Mouse (Mus musculus) heart, embryonic 14.5 days (tissue): ENCODE data around the gene Fam104a. TPM values are rescaled to one million over a fixed set of nuclear protein-coding genes. Genes with fewer than 3 reads are reported as not detected.
A peak's percentile ranks its signal among the peaks of the same experiment; 100 is the strongest.

Experiments used
- ATAC-seq: fragments of 200-750 bp; cut with Nextera tagmentation; 2 replicates; pipeline ENCODE4 v1.8.0; 2017; ENCODE audit warnings: low read depth, moderate TSS enrichment; ENCODE audit not compliant: insufficient number of reproducible peaks, insufficient read depth, low FRiP score
- H3K27ac ChIP-seq, 2 experiments: fragments of 200-500 bp in 1 of 2; fragments of 300-500 bp in 1 of 2; sonication (generic) in 1 of 2; replicated peaks in 1 of 2; 2 replicates each; pipeline ENCODE4 v1.5.1; 2012 to 2014; ENCODE audit warnings: low read depth in 2 of 2, low read length in 2 of 2, control low read depth in 1 of 2, mild to moderate bottlenecking in 1 of 2, mixed read lengths in 1 of 2; ENCODE audit not compliant: control insufficient read depth in 1 of 2, insufficient read depth in 1 of 2
- H3K27me3 ChIP-seq: fragments of 300-500 bp; sonication (generic); 2 replicates; pipeline ENCODE4 v1.6.1; 2014; ENCODE audit warnings: mild to moderate bottlenecking, low read length, control low read depth; ENCODE audit not compliant: control insufficient read depth, insufficient read depth
- H3K36me3 ChIP-seq: fragments of 300-500 bp; sonication (generic); 2 replicates; pipeline ENCODE4 v1.6.1; 2014; ENCODE audit warnings: mild to moderate bottlenecking, control low read depth, low read length, mixed read lengths; ENCODE audit not compliant: control insufficient read depth, insufficient read depth
- H3K4me1 ChIP-seq, 2 experiments: fragments of 200-500 bp in 1 of 2; fragments of 300-500 bp in 1 of 2; sonication (generic) in 1 of 2; 2 replicates each; pipeline ENCODE4 v1.6.1; 2012 to 2014; ENCODE audit warnings: low read length in 2 of 2, control low read depth in 1 of 2, mixed read lengths in 1 of 2; ENCODE audit not compliant: control insufficient read depth in 2 of 2, insufficient read depth in 2 of 2
- H3K4me2 ChIP-seq: fragments of 300-500 bp; sonication (generic); 2 replicates; pipeline ENCODE4 v1.6.1; 2014; ENCODE audit warnings: mild to moderate bottlenecking, low read length
- H3K4me3 ChIP-seq, 2 experiments: fragments of 200-500 bp in 1 of 2; fragments of 300-500 bp in 1 of 2; sonication (generic) in 1 of 2; 2 replicates each; pipeline ENCODE4 v1.5.1; 2012 to 2014; ENCODE audit warnings: low read length in 2 of 2, mild to moderate bottlenecking in 2 of 2, control low read depth in 1 of 2, low read depth in 1 of 2, moderate library complexity in 1 of 2; ENCODE audit not compliant: control insufficient read depth in 1 of 2, insufficient read depth in 1 of 2
- H3K9ac ChIP-seq: fragments of 300-500 bp; sonication (generic); 2 replicates; pipeline ENCODE4 v1.6.1; 2014; ENCODE audit warnings: mild to moderate bottlenecking, low read length
- H3K9me3 ChIP-seq: fragments of 300-500 bp; sonication (generic); 2 replicates; pipeline ENCODE4 v1.6.1; 2016; ENCODE audit warnings: low read length, control low read depth; ENCODE audit not compliant: control insufficient read depth
- WGBS: fragments of 180-500 bp; shearing (Covaris S2); extraction: QIAGEN DNeasy Blood & Tissue Kit; methylation state at CpG from one replicate; pipeline ENCODE4 v1.1.7; 2014; 5-methylcytosine and 5-hydroxymethylcytosine counted together
- polyA plus RNA-seq: library from polyadenylated mRNA; unstranded; fragments of >200 nt; fragmentation: Nextera tagmentation; extraction: Ambion mirVana; gene quantifications from 2 replicates; pipeline ENCODE4 v1.2.1, GENCODE M21; 2014

Gene Fam104a
- polyA plus RNA-seq, 1 experiment from 2014 or later = 44.8 TPM

DNA sequence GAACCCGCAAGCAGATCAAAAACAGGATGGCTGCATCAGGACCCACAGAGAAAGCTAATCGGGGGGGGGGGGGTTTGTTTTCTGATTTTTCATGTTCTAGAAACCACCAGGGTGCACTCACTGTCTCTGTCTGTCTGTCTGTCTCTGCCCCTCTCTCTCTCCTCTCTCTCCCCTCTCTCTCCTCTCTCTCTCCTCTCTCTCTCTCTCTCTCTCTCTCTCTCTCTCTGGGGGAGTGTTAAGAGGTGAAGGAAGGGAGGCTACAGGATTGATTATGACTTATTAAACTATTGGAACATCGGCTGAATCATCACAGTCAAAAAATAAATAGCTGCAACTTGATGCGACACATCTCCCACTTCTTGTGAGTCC is 65.7 kb downstream of the Fam104a start:
- ATAC-seq = no peak
- Histone ChIP-seq H3K9ac (peak overlapping the region; percentile 61), H3K36me3 (no peaks in the 10 kb centered on the region), H3K4me3 (peak overlapping the region in 1 of 2 experiments; percentile 46; a peak in 3 of 4 replicates), H3K4me1 (peaks cover 9 to 14% of the 10 kb centered on the region in 2 experiments; a peak in 2 of 4 replicates), H3K27ac (no peak overlapping the region), H3K27me3 (peaks cover 47% of the 10 kb centered on the region), H3K9me3 (no peaks in the 10 kb centered on the region), H3K4me2 (peak overlapping the region; percentile 88)
- 34% methylated on average over 4 of the region's 4 CpGs for WGBS

DNA sequence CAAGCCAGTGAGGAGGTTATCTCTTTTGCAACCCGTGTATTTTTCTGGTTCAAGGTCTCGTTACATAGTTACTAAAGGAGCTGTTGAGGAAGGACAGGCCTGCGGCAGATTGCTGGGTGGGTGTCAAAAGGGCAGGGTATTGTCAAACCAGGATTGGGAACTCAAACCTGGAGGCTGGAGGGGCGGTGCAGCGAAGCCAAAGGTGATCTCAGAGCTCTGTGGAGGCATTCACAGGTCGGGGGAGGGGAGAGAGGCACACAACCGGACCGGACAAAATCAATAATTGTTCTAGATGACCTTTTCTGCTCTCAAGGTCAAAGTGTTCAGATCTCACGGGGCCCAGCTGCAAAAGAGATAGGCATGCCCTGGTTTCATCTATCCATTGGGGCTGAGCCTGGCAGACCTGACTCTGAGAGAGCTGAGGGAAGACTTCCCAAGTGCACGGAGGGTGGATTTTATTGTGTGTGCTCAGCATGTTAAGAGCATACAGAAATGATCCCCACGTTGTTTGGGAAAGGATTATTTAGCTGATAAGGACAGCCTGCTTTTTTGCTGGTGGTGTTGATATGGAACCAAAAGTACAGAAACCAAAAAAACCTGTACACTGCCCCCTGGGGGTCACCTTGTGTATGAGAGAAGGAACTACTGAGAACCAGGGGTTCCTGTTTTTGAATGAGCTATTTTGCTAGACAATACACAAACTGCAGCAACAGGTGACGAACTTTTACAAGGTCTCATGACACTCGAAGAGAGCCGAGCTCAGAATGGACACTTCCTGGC is 66.6 kb downstream of the Fam104a start:
- peaks cover 47% of the 10 kb centered on the region for H3K27me3 ChIP-seq
- no peaks in the 10 kb centered on the region for H3K36me3 ChIP-seq
- H3K4me2 ChIP-seq = no peak overlapping the region
- no peak overlapping the region for H3K27ac ChIP-seq
- peaks cover 9 to 14% of the 10 kb centered on the region in 2 experiments; a peak in 2 of 4 replicates for H3K4me1 ChIP-seq
- no peak overlapping the region for H3K9ac ChIP-seq
- no peak overlapping the region for H3K4me3 ChIP-seq
- no peaks in the 10 kb centered on the region for H3K9me3 ChIP-seq
- 55% methylated on average over 14 of the region's 14 CpGs for WGBS
- no peak for ATAC-seq

DNA sequence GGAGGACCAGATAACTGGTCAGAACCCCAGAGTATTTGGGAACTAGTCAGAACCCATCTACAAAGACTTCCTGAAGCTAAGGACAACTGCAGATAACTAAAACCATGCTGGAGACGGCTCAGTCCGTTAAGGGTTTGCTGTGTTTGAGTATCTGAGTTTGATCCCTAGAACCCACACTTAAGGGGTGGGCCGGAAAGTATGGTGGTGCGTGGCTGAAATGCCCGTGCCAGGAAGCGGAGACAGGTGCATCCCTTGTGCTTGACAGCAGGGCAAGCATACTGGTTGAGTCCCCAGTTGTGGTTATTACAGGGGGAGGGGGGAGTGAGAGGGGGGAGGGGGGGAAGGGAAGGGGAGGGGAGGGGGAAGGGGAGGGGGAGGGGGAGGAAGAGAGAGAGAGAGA is 69.5 kb downstream of the Fam104a start:
- peaks cover 8 to 16% of the 10 kb centered on the region in 2 experiments; a peak in 1 of 4 replicates for H3K4me1 ChIP-seq
- no peak overlapping the region for H3K4me2 ChIP-seq
- ATAC-seq = no peak
- H3K9ac ChIP-seq = no peak overlapping the region
- WGBS = 74% methylated on average over 6 of the region's 6 CpGs
- H3K27ac ChIP-seq = no peak overlapping the region
- no peak overlapping the region for H3K4me3 ChIP-seq
- H3K27me3 ChIP-seq = peaks cover 21% of the 10 kb centered on the region
- no peaks in the 10 kb centered on the region for H3K36me3 ChIP-seq
- no peaks in the 10 kb centered on the region for H3K9me3 ChIP-seq

DNA sequence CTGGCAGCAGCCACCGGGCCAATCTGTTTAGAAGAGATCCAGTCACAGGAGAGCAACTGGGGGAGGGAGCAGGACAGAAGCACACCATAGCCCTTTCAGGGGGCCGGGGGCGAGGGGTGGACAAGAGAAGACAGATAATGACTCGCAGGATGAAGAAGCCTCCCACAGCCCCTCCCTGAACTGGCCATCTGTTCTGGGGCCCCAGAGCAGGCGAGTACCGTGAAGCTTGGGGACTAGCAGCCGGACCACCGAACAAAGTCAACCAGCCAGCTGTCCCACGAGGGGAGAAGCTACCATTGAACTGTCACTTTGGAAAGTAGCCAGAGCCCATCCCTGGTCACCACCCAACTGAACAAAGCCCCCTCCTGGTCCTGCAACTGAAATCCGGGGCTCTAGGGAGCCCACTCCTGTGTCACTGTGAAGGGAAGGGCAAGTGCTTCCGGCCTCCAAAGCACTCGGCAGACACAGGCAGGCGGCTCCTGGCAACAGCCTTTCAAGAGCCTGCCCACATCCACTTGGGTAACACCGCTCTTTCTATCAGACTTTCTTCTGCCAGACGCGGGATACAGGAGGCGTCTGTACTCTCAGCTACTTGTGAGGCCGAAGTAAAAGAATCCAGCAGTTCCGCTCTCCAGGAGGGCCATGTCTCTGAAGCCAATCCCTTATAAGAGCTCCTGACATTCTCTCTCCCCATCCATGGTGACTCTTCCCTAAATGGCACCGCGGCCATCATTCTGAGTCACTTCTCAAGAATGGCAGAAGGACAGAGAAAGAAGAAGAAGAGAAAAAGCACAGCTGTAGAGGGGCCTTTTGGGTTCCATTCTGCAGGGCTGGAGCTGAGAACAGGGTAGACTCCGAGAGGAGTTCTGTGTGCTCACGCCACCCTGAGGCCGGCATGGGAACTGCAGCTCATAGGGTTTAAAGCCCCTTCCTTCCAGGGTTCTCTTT is 72.0 kb downstream of the Fam104a start:
- H3K4me2 ChIP-seq = peak overlapping the region; percentile 63
- peaks cover 6% of the 10 kb centered on the region in 2 experiments; a peak in 1 of 4 replicates for H3K4me1 ChIP-seq
- WGBS = 17% methylated on average over 24 of the region's 24 CpGs
- H3K36me3 ChIP-seq = no peaks in the 10 kb centered on the region
- peaks cover 6% of the 10 kb centered on the region; the same call in 1 of the 2 replicates for H3K27me3 ChIP-seq
- H3K9me3 ChIP-seq = no peaks in the 10 kb centered on the region
- H3K9ac ChIP-seq = peak overlapping the region; percentile 22; the same call in 1 of the 2 replicates
- H3K4me3 ChIP-seq = peak overlapping the region; percentile 22
- H3K27ac ChIP-seq = no peak overlapping the region
- ATAC-seq = no peak

Other genes starting within 250 kb of the Fam104a start
- gene Sstr2, start 64.8 kb downstream of the Fam104a start, polyA plus RNA-seq = 0.18 and 0.24 TPM in 2 replicates
- gene Cog1, start 35.0 kb downstream of the Fam104a start, polyA plus RNA-seq = 17.0 and 20.1 TPM in 2 replicates
- gene Slc39a11, start 34.1 kb downstream of the Fam104a start, polyA plus RNA-seq = 13.4 and 13.6 TPM in 2 replicates
- gene D11Wsu47e, start 257 bp upstream of the Fam104a start, polyA plus RNA-seq = 15.4 and 20.0 TPM in 2 replicates
- gene Cpsf4l, start 25.9 kb upstream of the Fam104a start, polyA plus RNA-seq = 0.18 and 0.19 TPM in 2 replicates
- 13.3 and 16.8 TPM in 2 replicates for gene Cdc42ep4, start 67.7 kb upstream of the Fam104a start, polyA plus RNA-seq